ENCODE assay signal across 8 mouse cellular contexts in genomic region chr9:87144106-87144505, GRCm38 (mm10). TPM values are rescaled to one million over a fixed set of nuclear protein-coding genes. Genes with fewer than 3 reads are reported as not detected.
DNase-seq lines count a peak whose midpoint lies in the region; ATAC-seq and TF ChIP-seq lines count a peak whose summit lies in the region.

TSS of gene Mrap2 (plus strand) at chr9:87144306.

- H3K9ac ChIP-seq in intestine, embryonic 14.5 days (ENCODE audit: low read length) = no peak within 1 kb of the TSS

- H3K27ac ChIP-seq in intestine, embryonic 14.5 days (ENCODE audit: low read depth) = no peak within 1 kb of the TSS
- no peak within 1 kb of the TSS for H3K27ac ChIP-seq in left cerebral cortex, adult 2 months

- DNase-seq in adrenal gland, adult 2 months = peak; percentile 83
- DNase-seq in cerebellum, postnatal 10 days = peak; percentile 83 to 86
- peak; percentile 21 to 61 for DNase-seq in frontal cortex, postnatal 10 days (ENCODE audit: low spot score in 2 of 2)
- peak; percentile 77 for DNase-seq in intestine, embryonic 14.5 days (ENCODE audit: low spot score)
- peak; percentile 69 to 72 for DNase-seq in left cerebral cortex, adult 2 months (ENCODE audit: extremely low spot score in 1 of 2, low spot score in 2 of 2)
- peak; percentile 76 for DNase-seq in right cerebral cortex, postnatal 4 days

- whole genome bisulfite sequencing in intestine, embryonic 14.5 days = 2% methylated on average over 29 of the region's 29 CpGs

- peak within 1 kb of the TSS; percentile 26 for H3K4me3 ChIP-seq in intestine, embryonic 14.5 days (ENCODE audit: low read depth, low read length)
- H3K4me3 ChIP-seq in left cerebral cortex, adult 2 months = peak within 1 kb of the TSS; percentile 49

- H3K27me3 ChIP-seq in intestine, embryonic 14.5 days (replicated peaks; ENCODE audit: control insufficient read depth, insufficient read depth, low read length) = peaks cover 36% of the 10 kb centered on the region

- intact Hi-C loops in left cerebral cortex, adult 2 months (cut with DNase I) = no loop called here

- TF ChIP-seq CTCF in left cerebral cortex, adult 2 months (IDR thresholded peaks at IDR 0.05) = peak; percentile 48

- H3K4me2 ChIP-seq in intestine, embryonic 14.5 days (ENCODE audit: low read length) = peak within 1 kb of the TSS; percentile 47

- ATAC-seq in intestine, embryonic 14.5 days (replicated peaks; ENCODE audit: low FRiP score, low TSS enrichment, low read depth) = peak; percentile 77
- ATAC-seq in megakaryocyte progenitor cell, adult 5-6 weeks (replicated peaks; ENCODE audit: poor library complexity) = peak; percentile 87
- no peak for ATAC-seq in erythroblast, adult 5-6 weeks (replicated peaks; ENCODE audit: low FRiP score, poor library complexity, severe bottlenecking)

- no peaks in the 10 kb centered on the region for H3K36me3 ChIP-seq in intestine, embryonic 14.5 days (ENCODE audit: control insufficient read depth, insufficient read depth, low read length)

- H3K9me3 ChIP-seq in intestine, embryonic 14.5 days (ENCODE audit: control insufficient read depth, low read length) = no peaks in the 10 kb centered on the region

- peaks cover 2% of the 10 kb centered on the region; the same call in 1 of the 2 replicates for H3K4me1 ChIP-seq in intestine, embryonic 14.5 days (replicated peaks; ENCODE audit: control insufficient read depth, insufficient read depth, low read length)

RNA-seq across cellular contexts. Expression of gene Mrap2, which starts in this region (rescaled TPM):
- total RNA-seq in adrenal gland, adult 2 months (2021) = 1 to 10 TPM; 2.3 to 2.8 TPM
- 0.20 and 0.28 TPM in 2 replicates for polyA plus RNA-seq in adrenal gland, adult 2 months (2012; rRNA removed)
- polyA plus RNA-seq in intestine, embryonic 14.5 days (2014; fragmentation: Nextera tagmentation; extraction: Ambion mirVana) = 0.12 and 0.17 TPM in 2 replicates
- 1 to 10 TPM; 4.3 to 5.2 TPM for total RNA-seq in left cerebral cortex, adult 2 months (2021)
- total RNA-seq in megakaryocyte progenitor cell, adult 5-6 weeks (2015) = not detected in 2 replicates
- not detected in 2 replicates for total RNA-seq in megakaryocyte progenitor cell, adult 5-6 weeks (2017)
- not detected in 2 replicates for total RNA-seq in erythroblast, adult 5-6 weeks (2015; ENCODE audit: low replicate concordance)
- total RNA-seq in erythroblast, adult 5-6 weeks (2017; ENCODE audit: low replicate concordance) = not detected in 2 replicates

Comparison
In these comparisons a context has a peak if more than half of its experiments do, and no peak if none do; other contexts are left out.
1. Peak in DNase-seq, ATAC-seq, H3K4me3 ChIP-seq and H3K4me2 ChIP-seq in intestine, embryonic 14.5 days; RNA of the gene not detected or under 1 TPM.
2. Peak in ATAC-seq in megakaryocyte progenitor cell, adult 5-6 weeks; RNA of the gene not detected or under 1 TPM.